ENCODE assay signal across 8 mouse cellular contexts in the genomic region with DNA sequence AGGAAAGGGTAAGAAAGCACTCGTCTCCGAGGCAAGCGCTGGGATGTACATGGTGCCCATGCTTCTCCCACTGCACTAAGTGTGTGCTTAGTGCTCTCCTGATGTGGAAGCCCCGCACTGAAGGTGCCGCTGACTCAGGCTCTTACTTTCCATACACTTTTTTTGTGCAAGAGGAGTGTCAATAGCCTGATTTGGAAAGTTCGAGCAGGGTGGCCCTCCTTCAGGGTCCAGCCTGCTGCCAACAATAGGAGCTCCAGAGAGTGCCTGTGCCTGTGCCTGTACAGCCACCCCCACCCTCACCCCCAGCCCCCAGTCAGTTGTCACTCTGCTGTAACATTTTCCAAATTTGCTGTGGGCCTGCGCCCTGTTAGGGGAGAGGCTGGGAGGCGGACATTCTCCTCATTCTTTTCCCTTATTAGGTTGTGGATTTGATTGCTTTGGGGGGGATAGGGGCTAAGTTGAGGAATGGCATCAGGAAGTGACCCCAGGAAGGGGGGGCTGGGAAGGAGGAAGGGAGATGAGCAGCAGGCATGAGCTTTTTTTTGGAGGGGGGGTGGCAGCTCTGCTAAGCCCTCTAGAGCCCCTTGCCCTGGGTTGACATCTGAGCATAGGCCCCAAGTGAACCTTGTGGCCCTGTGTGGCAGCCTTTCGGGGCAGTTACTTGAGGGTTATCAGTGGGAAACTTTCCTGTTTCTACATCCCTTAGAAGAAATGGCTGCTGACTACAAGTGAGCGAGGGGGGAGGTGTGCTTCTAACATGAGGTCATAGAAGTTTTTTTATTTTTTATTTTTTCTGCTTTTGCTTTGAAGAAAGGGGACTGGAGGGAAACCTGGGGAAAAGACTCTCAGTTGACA. TPM values are rescaled to one million over a fixed set of nuclear protein-coding genes. Genes with fewer than 3 reads are reported as not detected.
DNase-seq lines count a peak whose midpoint lies in the region; ATAC-seq and TF ChIP-seq lines count a peak whose summit lies in the region.

No protein-coding gene starts in this region.

- no peak overlapping the region for H3K9ac ChIP-seq in hindbrain, embryonic 15.5 days
- H3K9ac ChIP-seq in liver, postnatal 0 days (replicated peaks) = peak overlapping the region; percentile 21; the same call in 1 of the 2 replicates

- 0 out of 2 replicates have a peak, but pooled peaks have one; percentile 18 for TF ChIP-seq EP300 in liver, postnatal 0 days (IDR thresholded peaks at IDR 0.05; ENCODE audit: low read depth)

- 43% methylated on average over 10 of the region's 10 CpGs for WGBS in hindbrain, embryonic 15.5 days
- 71% methylated on average over 10 of the region's 10 CpGs for WGBS in liver, postnatal 0 days (ENCODE audit: insufficient replicate concordance)

- no peaks in the 10 kb centered on the region for H3K27me3 ChIP-seq in hindbrain, embryonic 15.5 days
- no peaks in the 10 kb centered on the region for H3K27me3 ChIP-seq in liver, postnatal 0 days (ENCODE audit: insufficient read depth, low read length)

- 0 out of 2 replicates have a peak, but pooled peaks have one; percentile 13 for ATAC-seq in hindbrain, embryonic 15.5 days (ENCODE audit: low FRiP score, low read depth)
- no peak; the same call in 1 of the 2 replicates for ATAC-seq in liver, postnatal 0 days

- TF ChIP-seq CTCF in liver, postnatal 0 days (IDR thresholded peaks at IDR 0.05; ENCODE audit: low read depth) = no peak

- H3K27ac ChIP-seq in hindbrain, embryonic 15.5 days (replicated peaks) = peak overlapping the region; percentile 33; the same call in 1 of the 2 replicates
- H3K27ac ChIP-seq in liver, postnatal 0 days (ENCODE audit: low read depth) = peak overlapping the region; percentile 29

- H3K4me1 ChIP-seq in hindbrain, embryonic 15.5 days (replicated peaks) = peaks cover 16% of the 10 kb centered on the region
- H3K4me1 ChIP-seq in liver, postnatal 0 days (ENCODE audit: insufficient read depth) = peaks cover 72% of the 10 kb centered on the region

- no peaks in the 10 kb centered on the region for H3K36me3 ChIP-seq in hindbrain, embryonic 15.5 days
- peaks cover 15% of the 10 kb centered on the region for H3K36me3 ChIP-seq in liver, postnatal 0 days (replicated peaks; ENCODE audit: insufficient read depth, low read length)

- peak; percentile 67 for DNase-seq in ES-CJ7 (ENCODE audit: low read depth, low spot score)
- peak; percentile 79 for DNase-seq in embryo, embryonic 10.5 days (ENCODE audit: low spot score)
- no peak for DNase-seq in liver, postnatal 0 days
- no peak for DNase-seq in cerebellum, postnatal 10 days
- no peak for DNase-seq in spleen, postnatal 36 days (ENCODE audit: low spot score in 2 of 2)
- no peak for DNase-seq in cerebellum, adult 18-20 months
- DNase-seq in right cerebral cortex, adult 2 months (ENCODE audit: low spot score in 2 of 2) = no peak

- no peak overlapping the region for H3K4me3 ChIP-seq in hindbrain, embryonic 15.5 days
- no peak overlapping the region for H3K4me3 ChIP-seq in liver, postnatal 0 days (ENCODE audit: low read depth, low read length)

- H3K9me3 ChIP-seq in hindbrain, embryonic 15.5 days = no peaks in the 10 kb centered on the region
- H3K9me3 ChIP-seq in liver, postnatal 0 days (ENCODE audit: low read length) = no peaks in the 10 kb centered on the region

- H3K4me2 ChIP-seq in hindbrain, embryonic 15.5 days = no peak overlapping the region
- H3K4me2 ChIP-seq in liver, postnatal 0 days (ENCODE audit: low read depth, low read length) = no peak overlapping the region

RNA-seq across cellular contexts. Expression of a gene that starts 16.5 kb away (rescaled TPM):
- 140 and 154 TPM in 2 replicates for polyA plus RNA-seq in hindbrain, embryonic 15.5 days (2015; fragmentation: Nextera tagmentation; extraction: Ambion mirVana)
- polyA plus RNA-seq in liver, postnatal 0 days (2015; fragmentation: Nextera tagmentation; extraction: Ambion mirVana) = 76.3 and 81.2 TPM in 2 replicates

RNA-seq across cellular contexts. Expression of a gene that starts 36.0 kb away (rescaled TPM):
- polyA plus RNA-seq in hindbrain, embryonic 15.5 days (2015; fragmentation: Nextera tagmentation; extraction: Ambion mirVana) = 283 and 294 TPM in 2 replicates
- polyA plus RNA-seq in liver, postnatal 0 days (2015; fragmentation: Nextera tagmentation; extraction: Ambion mirVana) = 162 and 166 TPM in 2 replicates

RNA-seq across cellular contexts. Expression of a gene that starts 36.2 kb away (rescaled TPM):
- polyA plus RNA-seq in hindbrain, embryonic 15.5 days (2015; fragmentation: Nextera tagmentation; extraction: Ambion mirVana) = 10.6 and 10.8 TPM in 2 replicates
- 11.9 and 16.5 TPM in 2 replicates for polyA plus RNA-seq in liver, postnatal 0 days (2015; fragmentation: Nextera tagmentation; extraction: Ambion mirVana)

Comparison
In these comparisons a context has a peak if more than half of its experiments do, and no peak if none do; other contexts are left out.
1. DNase-seq: peak in ES-CJ7 (single experiment) and embryo, embryonic 10.5 days (single experiment); none in liver, postnatal 0 days (single experiment), cerebellum, postnatal 10 days (0 of 2), spleen, postnatal 36 days (0 of 2), cerebellum, adult 18-20 months (0 of 2) and right cerebral cortex, adult 2 months (0 of 2).